Mouse (Mus musculus) bone marrow macrophage, adult 2 months (primary cell): ENCODE measurements around the gene Fam227a.

Experiments used
- CTCF ChIP-seq: IDR thresholded peaks from 2 replicates; pipeline ENCODE4 v1.5.1; 2012; ENCODE audit warnings: low read depth, mild to moderate bottlenecking, low read length, moderate library complexity
- POLR2A ChIP-seq: IDR thresholded peaks from 2 replicates; pipeline ENCODE4 v1.6.1; 2012; ENCODE audit warnings: mild to moderate bottlenecking, low read depth, low read length, borderline replicate concordance

- TF ChIP-seq CTCF (no peak), POLR2A (no peak)
Observed at GRCm38 (mm10) chr15:79575543-79576222, 83.1 kb downstream of the Fam227a start.
